Mouse (Mus musculus) layer of hippocampus, adult 11-12 months (tissue): ENCODE measurements at regions not wholly inside any gene's neighbourhood (a gene's known extent, or its start where the extent isn't known, plus 50 kb on each side); places are given as distances from the start of the nearest gene placed in this dataset.
A peak's percentile ranks its signal among the peaks of the same experiment; 100 is the strongest.

Source experiments
- DNase-seq: peaks from one replicate; pipeline ENCODE4 v3.0.0; 2022; ENCODE audit warnings: low spot score

GRCm38 (mm10) chr8:128225123-128225522 is 133.3 kb upstream of the Nrp1 start:
- no peak for DNase-seq

- no peak for DNase-seq
Observed at GRCm38 (mm10) chr8:128235071-128235470, 123.3 kb upstream of the Nrp1 start.

GRCm38 (mm10) chr8:128235527-128235926 is 122.9 kb upstream of the Nrp1 start:
- no peak for DNase-seq

- no peak for DNase-seq
Observed at GRCm38 (mm10) chr8:128236097-128236496, 122.3 kb upstream of the Nrp1 start.

DNA sequence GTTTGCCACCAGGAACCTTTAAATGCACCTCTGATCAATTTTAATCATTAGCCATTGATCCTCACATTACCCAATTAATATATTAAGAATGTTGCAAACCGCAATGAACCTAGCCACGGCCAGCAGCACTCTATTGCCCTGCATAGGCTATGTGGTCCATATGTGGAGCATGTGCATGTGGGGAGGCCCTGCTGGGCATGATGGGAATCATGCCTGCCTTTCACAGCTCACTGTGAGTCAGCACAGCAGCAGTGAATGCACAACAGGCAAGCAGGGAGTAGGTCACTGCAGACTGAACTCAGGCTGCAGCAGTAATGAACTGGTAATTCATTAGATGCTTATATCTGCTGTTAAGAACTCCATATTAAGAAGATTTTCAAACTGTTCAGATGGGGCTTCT is 119.5 kb upstream of the Nrp1 start:
- DNase-seq = no peak

- DNase-seq = no peak
Observed at GRCm38 (mm10) chr8:128239783-128240182, 118.6 kb upstream of the Nrp1 start.

- DNase-seq = no peak
Observed at GRCm38 (mm10) chr8:128241200-128241599, 117.2 kb upstream of the Nrp1 start.

DNA sequence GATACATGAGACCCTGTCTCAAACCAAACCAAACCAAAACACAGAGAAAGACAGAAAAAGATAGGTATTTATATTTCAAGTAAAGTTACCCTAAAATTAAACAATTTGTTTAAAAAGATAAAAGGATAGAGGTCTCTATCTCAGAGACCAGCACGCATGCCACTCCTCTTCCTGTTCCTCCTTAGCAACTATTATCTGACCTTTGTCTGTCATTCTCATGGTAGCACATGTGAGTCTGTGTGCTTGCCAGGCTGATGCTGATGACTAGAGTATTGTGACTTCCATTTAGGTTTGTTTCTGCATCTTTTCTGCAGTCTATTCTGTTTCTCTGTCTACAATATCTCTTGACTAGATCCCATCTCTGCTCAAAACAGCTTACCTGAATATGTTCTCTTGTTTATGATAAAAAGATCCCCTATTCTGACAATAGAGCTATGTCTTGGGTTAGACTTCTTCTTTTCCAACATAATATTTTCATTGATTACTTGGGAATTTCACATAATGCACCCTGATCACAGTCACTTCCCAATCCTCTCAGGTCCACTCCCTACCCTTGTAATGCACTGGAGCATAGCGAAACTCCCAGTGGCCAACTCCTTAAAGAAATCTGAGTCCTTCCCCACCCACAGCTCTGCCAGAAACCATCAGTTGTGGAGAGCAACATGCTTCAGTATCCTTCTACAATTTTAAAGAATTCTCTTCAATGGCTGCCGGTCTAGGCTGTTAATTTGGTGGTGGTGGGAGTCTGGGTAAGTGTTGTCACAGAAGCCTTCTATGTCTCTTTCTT is 115.7 kb upstream of the Nrp1 start:
- DNase-seq = no peak

- DNase-seq = no peak
Observed at GRCm38 (mm10) chr8:128251723-128252122, 106.7 kb upstream of the Nrp1 start.

- no peak for DNase-seq
Observed at GRCm38 (mm10) chr8:128260836-128261235, 97.6 kb upstream of the Nrp1 start.

GRCm38 (mm10) chr8:128261367-128261766 is 97.0 kb upstream of the Nrp1 start:
- peak; percentile 35 for DNase-seq

- DNase-seq = no peak
Observed at GRCm38 (mm10) chr8:128263251-128263947, 95.0 kb upstream of the Nrp1 start.

GRCm38 (mm10) chr8:128267261-128267660 is 91.1 kb upstream of the Nrp1 start:
- no peak for DNase-seq

DNA sequence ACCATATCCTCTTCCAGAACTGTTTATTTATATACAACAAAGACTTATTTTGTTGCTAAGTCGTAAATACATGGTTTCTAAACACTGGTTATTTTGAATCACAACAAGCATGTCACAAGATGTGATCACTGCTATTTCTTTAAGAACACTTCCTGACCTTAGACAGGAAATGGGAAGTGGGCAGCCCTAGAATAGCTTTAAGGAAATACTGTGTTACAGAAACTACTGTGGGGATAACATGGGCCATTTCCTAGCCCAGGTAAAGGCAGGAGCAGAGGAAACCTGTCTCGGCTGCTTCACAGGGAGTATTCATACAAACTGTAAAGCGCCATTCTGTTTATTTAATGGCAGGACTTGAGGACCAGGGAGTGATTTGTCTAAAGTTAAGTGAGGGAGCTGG is 90.4 kb upstream of the Nrp1 start:
- no peak for DNase-seq

DNA sequence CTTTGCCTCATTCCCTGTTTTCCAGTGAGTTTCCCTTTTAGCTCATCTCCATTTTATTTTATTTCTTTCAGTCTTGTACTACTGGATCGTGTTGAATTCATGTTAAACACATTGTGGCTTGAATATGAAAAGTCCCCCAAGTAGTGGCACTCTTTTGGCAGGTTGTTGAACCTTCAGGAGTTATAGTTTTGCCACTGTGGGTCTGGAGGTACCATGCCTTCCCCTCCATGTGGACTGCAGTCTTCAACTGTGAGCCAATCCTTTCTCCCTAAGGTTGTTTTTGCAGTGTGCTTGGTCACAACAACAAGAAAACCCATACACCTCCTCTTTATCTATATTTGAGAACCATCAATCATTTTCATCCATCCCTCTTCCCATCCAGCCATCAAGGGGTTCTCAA is 88.9 kb upstream of the Nrp1 start:
- no peak for DNase-seq

DNA sequence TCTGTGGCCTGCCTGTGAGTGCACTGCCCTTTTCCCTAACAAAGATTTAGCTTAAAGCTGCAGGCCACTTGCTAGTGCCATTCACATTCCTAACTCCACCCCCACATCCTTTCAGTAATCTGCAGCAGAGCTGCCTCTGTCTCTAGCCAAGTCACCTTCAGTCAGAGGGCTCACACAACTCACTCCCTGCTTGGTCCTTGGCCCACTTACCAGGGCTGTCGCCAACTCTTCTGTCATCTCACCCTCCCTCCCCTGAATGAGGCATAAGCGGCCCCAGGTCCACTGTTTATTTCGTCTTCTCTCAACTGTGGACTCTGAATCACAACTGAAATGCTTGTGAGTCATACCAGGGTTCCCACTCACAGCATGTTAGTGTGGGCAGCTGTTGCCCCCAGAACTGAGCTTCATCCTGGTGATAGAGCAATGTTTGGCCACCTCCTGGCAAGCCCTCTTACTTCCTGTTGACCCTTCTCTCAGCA is 85.5 kb upstream of the Nrp1 start:
- peak; percentile 22 for DNase-seq

- DNase-seq = no peak
Observed at GRCm38 (mm10) chr8:128276475-128276874, 81.9 kb upstream of the Nrp1 start.

DNA sequence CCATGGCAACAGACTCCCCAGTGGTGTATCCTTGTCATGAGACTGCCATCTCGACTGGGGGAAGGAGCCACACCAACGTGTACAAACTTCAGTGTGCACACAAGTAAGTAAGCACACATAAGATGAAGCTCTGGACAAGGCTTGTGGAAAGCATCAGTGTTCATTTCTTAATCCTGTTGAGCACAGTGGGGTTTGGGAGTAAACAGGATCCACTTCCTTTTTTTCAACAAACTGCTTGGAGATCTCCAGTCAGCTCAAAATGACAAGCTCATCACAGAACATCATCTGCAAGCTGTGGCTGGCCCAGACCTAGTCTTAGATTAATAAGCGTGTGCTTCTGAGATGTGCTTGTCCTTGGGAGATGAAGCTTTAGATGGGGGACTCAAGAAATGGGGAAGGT is 75.6 kb upstream of the Nrp1 start:
- no peak for DNase-seq

DNA sequence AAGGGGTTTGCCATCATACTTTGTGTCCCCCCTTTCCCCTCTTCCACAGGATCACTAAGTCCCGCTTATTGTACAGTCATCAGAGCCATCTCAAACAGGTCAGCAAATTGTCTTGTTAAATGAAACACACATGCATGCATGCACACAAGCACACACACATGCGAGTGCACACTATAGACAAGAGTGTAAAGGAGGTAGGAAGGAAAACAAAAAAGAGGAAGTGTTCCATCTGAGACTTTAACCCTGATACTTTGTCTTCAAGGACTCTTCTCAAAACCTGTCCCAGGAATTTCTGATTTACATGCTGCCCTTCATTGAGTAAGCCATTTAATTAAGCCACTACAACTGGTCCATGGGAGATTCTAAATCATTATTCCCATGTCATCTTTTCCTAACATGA is 75.0 kb upstream of the Nrp1 start:
- DNase-seq = no peak

DNA sequence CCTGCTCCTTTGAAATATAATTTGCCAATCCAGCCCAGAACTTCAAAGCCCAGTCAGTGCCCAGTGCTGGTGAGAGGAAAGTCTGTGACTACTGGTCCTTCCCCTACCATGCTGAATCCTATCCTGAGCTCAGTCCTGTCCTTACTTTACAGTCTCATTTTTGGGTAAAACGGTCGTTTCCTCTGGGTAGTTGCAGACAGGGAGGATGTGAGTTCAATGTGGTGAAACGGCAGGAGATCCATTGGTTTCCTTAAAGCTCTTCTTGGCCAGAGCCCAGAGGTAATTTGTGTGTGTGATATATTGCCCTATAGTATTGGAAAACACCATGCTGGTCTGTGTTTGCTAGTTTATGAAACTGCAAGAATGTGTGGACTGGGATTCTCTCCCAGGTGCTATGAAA is 73.6 kb upstream of the Nrp1 start:
- no peak for DNase-seq

DNA sequence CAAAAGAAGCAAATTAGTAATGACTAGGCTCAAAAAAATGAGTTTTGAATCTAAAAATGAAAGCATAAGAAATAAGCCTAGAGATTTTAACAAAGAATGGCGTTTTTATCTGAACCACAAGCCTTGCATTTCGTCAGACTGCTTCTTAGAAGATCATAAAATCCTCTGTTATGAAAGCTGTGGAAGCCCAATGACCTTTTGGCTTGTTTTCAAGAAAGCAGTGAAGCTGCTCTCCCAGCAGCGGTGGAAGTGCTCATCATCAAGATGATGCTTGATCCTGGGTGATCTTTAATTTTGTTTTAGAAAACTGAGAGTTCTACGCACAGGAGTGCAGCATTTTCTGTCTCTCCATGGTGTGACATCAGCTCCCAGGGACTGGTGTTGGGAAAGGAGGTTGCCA is 68.3 kb upstream of the Nrp1 start:
- no peak for DNase-seq

DNA sequence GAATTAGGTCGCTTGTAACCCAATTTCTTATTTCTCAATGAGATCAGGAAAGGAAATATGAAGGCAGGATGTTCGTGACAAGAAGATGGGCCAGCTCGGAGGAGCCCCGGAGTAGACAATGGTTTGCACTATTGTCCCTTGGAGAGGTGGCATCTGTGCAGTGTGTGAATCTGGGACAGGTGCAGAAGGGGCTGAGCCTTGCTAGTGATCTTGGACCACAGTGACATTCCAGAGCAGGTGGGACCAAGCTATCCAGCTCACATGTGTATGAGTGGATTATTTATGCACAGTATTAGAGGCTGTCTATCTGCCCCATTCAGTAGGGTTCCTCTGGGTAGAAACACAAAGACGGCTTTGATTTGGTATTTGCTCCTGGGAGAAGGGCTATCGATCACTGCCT is 66.0 kb upstream of the Nrp1 start:
- no peak for DNase-seq

GRCm38 (mm10) chr8:128296728-128297380 is 61.5 kb upstream of the Nrp1 start:
- DNase-seq = peak; percentile 68
